Mouse (Mus musculus): ENCODE measurements around the gene C530008M17Rik.

- TF ChIP-seq CTCF (conservative IDR thresholded peaks at IDR 0.05; ENCODE audit: low read length) (no peak), POU5F1 (IDR thresholded peaks at IDR 0.05; ENCODE audit: borderline replicate concordance, low read length) (no peak), NANOG (IDR thresholded peaks at IDR 0.05; ENCODE audit: borderline replicate concordance, low read length) (no peak)
Observed at GRCm38 (mm10) chr5:76771371-76771770, 115.1 kb downstream of the C530008M17Rik start.

All from E14TG2a.4 (cell line).